Mouse (Mus musculus): ENCODE results near the gene Cd44.

Gene Cd44

GRCm38 (mm10) chr2:102900875-102901827 lies at the start of gene Cd44:
Cd44 (minus strand) TSS chr2:102901665.
- H3K4me3 ChIP-seq (replicated peaks; ENCODE audit: low read length), result peak within 1 kb of the TSS; percentile 74
- TF ChIP-seq POU5F1 (IDR thresholded peaks at IDR 0.05; ENCODE audit: borderline replicate concordance, low read length), result no peak
- no peak for TF ChIP-seq CTCF (conservative IDR thresholded peaks at IDR 0.05; ENCODE audit: low read length)

GRCm38 (mm10) chr2:102948481-102948857 lies 47.0 kb upstream of the Cd44 start:
- Histone ChIP-seq H3K36me3 (ENCODE audit: insufficient read depth, low read length) (no peaks in the 10 kb centered on the region), H3K27me3 (ENCODE audit: insufficient read depth, low read length) (no peaks in the 10 kb centered on the region), H3K9me3 (ENCODE audit: low read length) (no peaks in the 10 kb centered on the region), H3K4me1 (replicated peaks; ENCODE audit: low read depth, low read length) (peaks cover 4% of the 10 kb centered on the region; the same call in 1 of the 2 replicates), H3K4me3 (replicated peaks; ENCODE audit: low read length) (no peak overlapping the region)
- TF ChIP-seq CTCF (conservative IDR thresholded peaks at IDR 0.05; ENCODE audit: low read length) (no peak), POU5F1 (IDR thresholded peaks at IDR 0.05; ENCODE audit: borderline replicate concordance, low read length) (no peak), NANOG (IDR thresholded peaks at IDR 0.05; ENCODE audit: borderline replicate concordance, low read length) (no peak)

More at GRCm38 (mm10) chr2:102900875-102901827, at the start of gene Cd44:
- Histone ChIP-seq H3K36me3 (ENCODE audit: insufficient read depth, low read length) (no peaks in the 10 kb centered on the region), H3K4me1 (replicated peaks; ENCODE audit: low read depth, low read length) (peaks cover 8% of the 10 kb centered on the region), H3K27me3 (ENCODE audit: insufficient read depth, low read length) (peaks cover 39% of the 10 kb centered on the region), H3K9me3 (ENCODE audit: low read length) (no peaks in the 10 kb centered on the region)

DNA sequence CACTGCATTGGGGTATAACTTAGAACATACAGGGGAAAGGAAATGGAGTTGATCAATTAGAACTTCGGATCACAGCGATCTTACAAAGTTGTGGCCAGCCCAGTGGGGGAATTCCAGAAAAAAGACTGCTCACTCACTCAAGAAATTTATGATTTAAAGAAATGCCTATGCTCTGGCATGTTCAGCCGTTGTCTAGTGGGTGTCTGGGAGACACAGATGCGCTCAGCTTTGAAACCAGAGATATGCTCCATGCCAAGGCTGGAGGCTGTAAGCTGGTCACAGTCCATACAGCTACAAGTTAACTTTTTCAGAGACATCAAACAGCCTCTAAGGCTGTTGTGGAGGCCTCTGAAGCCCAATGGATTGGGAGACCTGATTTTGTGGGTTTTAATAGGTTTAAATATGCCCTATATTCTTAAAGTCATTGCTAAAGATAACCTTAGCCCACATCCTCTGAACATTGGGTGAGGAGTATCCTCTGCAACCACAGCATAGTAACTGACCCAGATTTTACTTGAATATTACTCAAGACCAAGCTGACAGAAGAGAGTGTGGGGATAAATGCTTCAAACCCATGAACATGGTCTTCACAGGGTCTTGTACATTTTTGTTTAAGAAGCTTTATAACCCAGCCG lies 46.5 kb upstream of the Cd44 start:
- Histone ChIP-seq H3K36me3 (ENCODE audit: insufficient read depth, low read length) (no peaks in the 10 kb centered on the region), H3K9me3 (ENCODE audit: low read length) (no peaks in the 10 kb centered on the region), H3K4me3 (replicated peaks; ENCODE audit: low read length) (no peak overlapping the region), H3K27me3 (ENCODE audit: insufficient read depth, low read length) (no peaks in the 10 kb centered on the region), H3K4me1 (replicated peaks; ENCODE audit: low read depth, low read length) (peaks cover 4% of the 10 kb centered on the region; the same call in 1 of the 2 replicates)
- TF ChIP-seq POU5F1 (IDR thresholded peaks at IDR 0.05; ENCODE audit: borderline replicate concordance, low read length) (no peak), CTCF (conservative IDR thresholded peaks at IDR 0.05; ENCODE audit: low read length) (no peak), NANOG (IDR thresholded peaks at IDR 0.05; ENCODE audit: borderline replicate concordance, low read length) (no peak)

DNA sequence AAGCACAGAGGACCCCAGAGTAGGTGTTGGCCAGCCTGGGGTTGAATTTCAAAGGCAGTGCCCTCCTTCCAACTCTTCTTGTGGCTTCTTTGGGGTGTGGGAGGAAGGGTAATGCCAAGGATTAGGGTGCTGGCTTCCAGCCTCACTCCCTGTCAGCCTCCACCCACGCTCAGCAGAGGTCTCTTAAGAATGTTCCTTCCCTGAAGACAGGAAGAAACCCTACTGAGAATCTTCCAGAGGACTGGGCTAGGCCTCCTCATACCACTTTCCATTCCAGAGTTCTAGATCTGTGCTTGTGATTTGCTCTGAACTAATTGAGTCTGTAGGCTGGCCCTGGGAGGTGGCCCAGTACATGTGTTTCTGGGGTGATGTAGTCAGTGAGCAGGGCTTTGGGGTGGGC lies 43.6 kb upstream of the Cd44 start:
- no peaks in the 10 kb centered on the region for H3K27me3 ChIP-seq (ENCODE audit: insufficient read depth, low read length)
- TF ChIP-seq CTCF (conservative IDR thresholded peaks at IDR 0.05; ENCODE audit: low read length) (no peak), NANOG (IDR thresholded peaks at IDR 0.05; ENCODE audit: borderline replicate concordance, low read length) (no peak), POU5F1 (IDR thresholded peaks at IDR 0.05; ENCODE audit: borderline replicate concordance, low read length) (no peak)
- no peaks in the 10 kb centered on the region for H3K36me3 ChIP-seq (ENCODE audit: insufficient read depth, low read length)
- no peaks in the 10 kb centered on the region for H3K9me3 ChIP-seq (ENCODE audit: low read length)
- no peak overlapping the region for H3K4me3 ChIP-seq (replicated peaks; ENCODE audit: low read length)
- H3K4me1 ChIP-seq (replicated peaks; ENCODE audit: low read depth, low read length), result peaks cover 4% of the 10 kb centered on the region; the same call in 1 of the 2 replicates

DNA sequence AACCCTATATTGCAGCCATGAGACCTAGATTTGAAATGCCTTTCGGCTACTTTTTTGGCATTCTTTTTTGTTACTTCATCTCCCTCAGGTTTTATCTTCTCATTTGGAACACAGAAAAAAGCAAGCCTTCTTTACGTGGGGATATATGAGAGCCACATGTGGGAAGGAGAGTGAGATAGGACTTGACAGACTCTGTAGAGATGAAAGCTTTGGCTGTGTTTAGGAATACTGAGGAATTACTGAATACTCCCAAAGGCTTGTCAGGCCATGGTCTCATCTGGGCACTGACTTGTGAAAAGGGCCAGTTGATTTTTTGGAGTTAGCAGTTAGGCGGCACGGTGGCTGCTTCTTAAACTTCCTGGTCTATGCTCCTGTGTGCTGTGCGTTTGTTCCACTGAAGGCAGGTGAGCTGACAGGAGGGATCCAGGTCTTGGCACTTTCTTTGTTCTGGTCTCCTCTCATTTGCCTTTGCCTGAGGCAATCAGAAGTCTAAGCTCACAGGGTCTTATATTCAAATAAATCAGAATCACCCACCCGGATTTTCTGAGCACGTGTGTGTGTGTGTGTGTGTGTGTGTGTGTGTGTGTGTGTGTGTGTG lies 43.0 kb upstream of the Cd44 start:
- Histone ChIP-seq H3K4me1 (replicated peaks; ENCODE audit: low read depth, low read length) (peaks cover 4% of the 10 kb centered on the region; the same call in 1 of the 2 replicates), H3K9me3 (ENCODE audit: low read length) (no peaks in the 10 kb centered on the region), H3K4me3 (replicated peaks; ENCODE audit: low read length) (no peak overlapping the region), H3K27me3 (ENCODE audit: insufficient read depth, low read length) (no peaks in the 10 kb centered on the region), H3K36me3 (ENCODE audit: insufficient read depth, low read length) (no peaks in the 10 kb centered on the region)
- TF ChIP-seq CTCF (conservative IDR thresholded peaks at IDR 0.05; ENCODE audit: low read length) (no peak), NANOG (IDR thresholded peaks at IDR 0.05; ENCODE audit: borderline replicate concordance, low read length) (no peak), POU5F1 (IDR thresholded peaks at IDR 0.05; ENCODE audit: borderline replicate concordance, low read length) (no peak)

GRCm38 (mm10) chr2:102943983-102944382 lies 42.5 kb upstream of the Cd44 start:
- no peaks in the 10 kb centered on the region for H3K36me3 ChIP-seq (ENCODE audit: insufficient read depth, low read length)
- no peaks in the 10 kb centered on the region for H3K27me3 ChIP-seq (ENCODE audit: insufficient read depth, low read length)
- no peaks in the 10 kb centered on the region for H3K9me3 ChIP-seq (ENCODE audit: low read length)
- H3K4me1 ChIP-seq (replicated peaks; ENCODE audit: low read depth, low read length), result peaks cover 4% of the 10 kb centered on the region; the same call in 1 of the 2 replicates
- H3K4me3 ChIP-seq (replicated peaks; ENCODE audit: low read length), result no peak overlapping the region
- no peak for TF ChIP-seq NANOG (IDR thresholded peaks at IDR 0.05; ENCODE audit: borderline replicate concordance, low read length)
- TF ChIP-seq POU5F1 (IDR thresholded peaks at IDR 0.05; ENCODE audit: borderline replicate concordance, low read length), result no peak
- TF ChIP-seq CTCF (conservative IDR thresholded peaks at IDR 0.05; ENCODE audit: low read length), result no peak

- Histone ChIP-seq H3K4me1 (replicated peaks; ENCODE audit: low read depth, low read length) (peaks cover 4% of the 10 kb centered on the region; the same call in 1 of the 2 replicates), H3K9me3 (ENCODE audit: low read length) (no peaks in the 10 kb centered on the region), H3K4me3 (replicated peaks; ENCODE audit: low read length) (no peak overlapping the region), H3K36me3 (ENCODE audit: insufficient read depth, low read length) (no peaks in the 10 kb centered on the region), H3K27me3 (ENCODE audit: insufficient read depth, low read length) (no peaks in the 10 kb centered on the region)
- TF ChIP-seq CTCF (conservative IDR thresholded peaks at IDR 0.05; ENCODE audit: low read length) (no peak), NANOG (IDR thresholded peaks at IDR 0.05; ENCODE audit: borderline replicate concordance, low read length) (no peak), POU5F1 (IDR thresholded peaks at IDR 0.05; ENCODE audit: borderline replicate concordance, low read length) (no peak)
Observed at GRCm38 (mm10) chr2:102942782-102943080, 41.3 kb upstream of the Cd44 start.

All from E14TG2a.4 (cell line).